Mouse (Mus musculus) limb, embryonic 14.5 days (tissue): ENCODE data around the gene Kcnh1. TPM values are rescaled to one million over a fixed set of nuclear protein-coding genes. Genes with fewer than 3 reads are reported as not detected.

Experiments
- ATAC-seq: fragments of 200-750 bp; cut with Nextera tagmentation; 2 replicates; pipeline ENCODE4 v1.8.0; 2017; ENCODE audit warnings: low read depth, moderate number of reproducible peaks, moderate TSS enrichment; ENCODE audit not compliant: low FRiP score
- DNase-seq: peaks from one replicate; pipeline ENCODE4 v3.0.0-alpha.2; 2015; ENCODE audit warnings: low spot score
- H3K27ac ChIP-seq: fragments of 300-500 bp; sonication (generic); replicated peaks from 2 replicates; pipeline ENCODE4 v1.5.1; 2014; ENCODE audit warnings: low read depth, mild to moderate bottlenecking, low read length, moderate library complexity, mixed read lengths
- H3K27me3 ChIP-seq: fragments of 300-500 bp; sonication (generic); 2 replicates; pipeline ENCODE4 v1.6.1; 2014; ENCODE audit warnings: low read length, mixed read lengths; ENCODE audit not compliant: control insufficient read depth, insufficient read depth
- H3K36me3 ChIP-seq: fragments of 300-500 bp; sonication (generic); 2 replicates; pipeline ENCODE4 v1.6.1; 2014; ENCODE audit warnings: mild to moderate bottlenecking, low read length, moderate library complexity, mixed read lengths; ENCODE audit not compliant: control insufficient read depth, insufficient read depth
- H3K4me1 ChIP-seq: fragments of 300-500 bp; sonication (generic); 2 replicates; pipeline ENCODE4 v1.6.1; 2014; ENCODE audit warnings: antibody characterized with exemption, low read length, mixed read lengths; ENCODE audit not compliant: control insufficient read depth, insufficient read depth
- H3K4me2 ChIP-seq: fragments of 300-500 bp; sonication (generic); replicated peaks from 2 replicates; pipeline ENCODE4 v1.6.1; 2014; ENCODE audit warnings: low read depth, mild to moderate bottlenecking, low read length, moderate library complexity; ENCODE audit not compliant: severe bottlenecking
- H3K4me3 ChIP-seq: fragments of 300-500 bp; sonication (generic); replicated peaks from 2 replicates; pipeline ENCODE4 v1.5.1; 2014; ENCODE audit warnings: low read length
- H3K9ac ChIP-seq: fragments of 300-500 bp; sonication (generic); 2 replicates; pipeline ENCODE4 v1.6.1; 2014; ENCODE audit warnings: mild to moderate bottlenecking, low read depth, low read length, moderate library complexity; ENCODE audit not compliant: severe bottlenecking
- H3K9me3 ChIP-seq: fragments of 300-500 bp; sonication (generic); 2 replicates; pipeline ENCODE4 v1.6.1; 2016; ENCODE audit warnings: low read length; ENCODE audit not compliant: control insufficient read depth
- POLR2A ChIP-seq: fragments of 200-500 bp; IDR thresholded peaks from 2 replicates; pipeline ENCODE4 v1.8.0; 2012; ENCODE audit warnings: inconsistent platforms, mild to moderate bottlenecking, moderate library complexity, borderline replicate concordance; ENCODE audit not compliant: insufficient read depth, insufficient read length; ENCODE audit errors: extremely low read depth
- WGBS: fragments of 180-500 bp; shearing (Covaris S2); extraction: QIAGEN DNeasy Blood & Tissue Kit; methylation state at CpG from one replicate; pipeline ENCODE4 v1.1.7; 2014; 5-methylcytosine and 5-hydroxymethylcytosine counted together
- polyA plus RNA-seq, 2 experiments: library from polyadenylated mRNA; depleted of rRNA in 1 of 2; stranded (reverse) in 1 of 2; unstranded in 1 of 2; fragments of >200 nt; fragmentation: Nextera tagmentation in 1 of 2; extraction: Ambion mirVana in 1 of 2; gene quantifications; 2 replicates each; pipeline versions ENCODE4 v1.2.1 to v1.2.3; 2012 to 2014

The Kcnh1 gene
- polyA plus RNA-seq, 2 experiments = 0.30 to 0.63 TPM

DNA sequence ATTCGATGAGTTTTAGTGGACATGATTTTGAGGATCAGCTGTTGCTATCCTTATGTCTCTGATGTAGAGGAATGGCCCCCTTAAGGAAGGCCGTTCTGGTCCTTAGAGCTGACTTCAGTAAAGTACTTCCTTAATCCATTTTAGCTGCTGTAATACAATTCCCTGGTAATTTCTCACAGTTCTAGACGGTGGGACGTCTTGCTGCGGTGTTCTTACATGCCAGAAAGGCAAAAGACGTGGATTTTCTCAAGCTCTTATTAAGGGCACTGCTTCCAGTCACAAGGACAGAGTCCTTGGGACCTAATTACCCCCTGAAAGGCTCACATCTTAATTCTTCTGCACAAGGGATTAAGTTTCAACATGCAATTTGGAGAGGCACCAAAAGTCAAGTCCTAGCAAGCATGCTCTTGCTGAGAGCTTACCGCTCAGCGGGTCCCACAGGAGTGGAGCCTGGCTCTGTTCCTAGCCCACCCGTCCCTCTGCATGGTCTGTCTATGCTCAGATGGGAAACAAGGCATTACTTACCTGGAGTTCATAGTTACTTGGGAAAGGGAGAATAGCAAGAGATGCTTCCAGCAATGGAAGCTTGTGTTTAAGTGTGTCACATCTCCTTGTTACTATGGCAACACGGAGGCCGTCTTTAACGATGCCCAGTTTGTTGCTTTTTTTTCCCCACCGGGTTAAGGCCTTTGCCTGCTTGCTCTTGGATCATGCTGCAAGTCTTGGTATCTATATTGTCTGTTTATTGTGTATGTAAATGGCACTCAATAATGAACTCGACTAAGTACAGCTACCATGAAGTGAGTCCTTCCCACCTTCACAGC is 209.3 kb downstream of the Kcnh1 start:
- no peaks in the 10 kb centered on the region for H3K27me3 ChIP-seq
- no peak for ATAC-seq
- WGBS = 51% methylated on average over 14 of the region's 14 CpGs
- TF ChIP-seq POLR2A = no peak
- DNase-seq = peak; percentile 26
- H3K4me2 ChIP-seq = no peak overlapping the region
- no peak overlapping the region for H3K27ac ChIP-seq
- H3K9me3 ChIP-seq = no peaks in the 10 kb centered on the region
- no peaks in the 10 kb centered on the region for H3K4me1 ChIP-seq
- no peak overlapping the region for H3K9ac ChIP-seq
- no peak overlapping the region for H3K4me3 ChIP-seq
- no peaks in the 10 kb centered on the region for H3K36me3 ChIP-seq

DNA sequence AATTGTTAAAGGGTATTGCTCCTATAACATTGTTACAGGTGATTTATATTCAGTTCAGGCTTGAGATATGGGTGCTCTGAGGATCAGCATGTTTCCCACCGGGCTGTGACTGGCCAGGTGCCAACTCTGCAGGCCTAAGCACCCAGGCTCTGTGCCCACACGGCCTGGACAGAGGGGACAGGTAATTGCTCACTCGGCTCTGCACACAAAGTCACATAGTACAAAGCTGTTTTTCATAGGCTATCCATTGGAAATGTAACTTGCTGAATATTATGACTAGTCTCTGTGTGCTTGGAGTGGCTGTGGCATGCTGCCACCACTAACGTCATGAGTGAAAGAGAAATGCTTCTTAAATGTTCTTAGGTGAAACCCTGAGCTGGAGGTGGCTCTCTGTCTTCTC is 210.4 kb downstream of the Kcnh1 start:
- ATAC-seq (no peak), DNase-seq (peak; percentile 21)
- Histone ChIP-seq H3K36me3 (no peaks in the 10 kb centered on the region), H3K27me3 (no peaks in the 10 kb centered on the region), H3K9ac (no peak overlapping the region), H3K4me2 (no peak overlapping the region), H3K27ac (no peak overlapping the region), H3K9me3 (no peaks in the 10 kb centered on the region), H3K4me1 (no peaks in the 10 kb centered on the region), H3K4me3 (no peak overlapping the region)
- 47% methylated on average over 4 of the region's 4 CpGs for WGBS
- no peak for TF ChIP-seq POLR2A

GRCm38 (mm10) chr1:192402911-192403704 is 212.5 kb downstream of the Kcnh1 start:
- WGBS = 84% methylated on average over 8 of the region's 8 CpGs
- ATAC-seq = no peak
- DNase-seq = no peak
- Histone ChIP-seq H3K27me3 (no peaks in the 10 kb centered on the region), H3K9ac (no peak overlapping the region), H3K9me3 (no peaks in the 10 kb centered on the region), H3K4me2 (no peak overlapping the region), H3K4me1 (no peaks in the 10 kb centered on the region), H3K27ac (no peak overlapping the region), H3K36me3 (no peaks in the 10 kb centered on the region), H3K4me3 (no peak overlapping the region)
- no peak for TF ChIP-seq POLR2A

DNA sequence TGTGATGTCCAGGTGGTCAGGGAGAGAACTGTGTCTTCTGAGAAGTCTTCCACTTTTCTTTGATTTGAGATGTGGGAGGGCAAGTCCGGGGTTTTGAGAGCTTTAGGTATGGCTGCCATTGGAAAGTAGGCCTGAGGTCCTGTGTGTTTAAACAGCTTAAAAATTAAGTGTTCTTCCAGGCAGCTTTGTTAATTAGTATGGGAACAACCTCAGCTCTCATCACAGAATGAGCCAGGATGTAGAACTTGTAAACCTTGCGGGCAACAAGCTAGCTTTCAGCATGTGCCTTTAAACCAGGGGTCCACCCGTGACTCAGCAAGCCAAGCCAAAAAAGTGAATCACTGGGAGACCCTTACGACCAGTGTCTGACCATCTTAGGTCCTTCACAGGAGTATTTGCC is 214.6 kb downstream of the Kcnh1 start:
- no peaks in the 10 kb centered on the region for H3K27me3 ChIP-seq
- no peaks in the 10 kb centered on the region for H3K36me3 ChIP-seq
- ATAC-seq (no peak), DNase-seq (no peak)
- H3K9me3 ChIP-seq = no peaks in the 10 kb centered on the region
- H3K4me1 ChIP-seq = no peaks in the 10 kb centered on the region
- no peak overlapping the region for H3K4me3 ChIP-seq
- 68% methylated on average over 4 of the region's 4 CpGs for WGBS
- no peak for TF ChIP-seq POLR2A
- H3K27ac ChIP-seq = no peak overlapping the region
- H3K4me2 ChIP-seq = no peak overlapping the region
- H3K9ac ChIP-seq = no peak overlapping the region

DNA sequence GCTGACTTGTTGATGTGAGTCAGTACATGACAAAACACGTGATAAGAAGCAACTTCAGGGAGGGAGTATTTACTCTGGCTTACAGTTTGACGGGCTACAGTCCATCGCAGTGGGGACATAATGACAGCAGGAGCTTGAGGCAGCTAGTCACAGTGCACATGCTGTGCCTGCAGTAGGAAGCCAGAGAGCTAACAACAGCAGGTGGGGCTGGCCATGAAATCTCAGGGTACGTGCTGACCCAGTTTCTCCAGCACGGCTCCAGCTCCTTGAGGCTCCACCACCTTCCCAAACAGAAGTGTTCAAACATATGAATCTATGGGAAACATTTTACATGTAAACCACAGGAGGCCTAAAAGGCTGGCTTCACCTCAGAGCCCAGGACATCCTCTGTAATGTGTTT is 216.0 kb downstream of the Kcnh1 start:
- Histone ChIP-seq H3K9me3 (no peaks in the 10 kb centered on the region), H3K27ac (no peak overlapping the region), H3K4me2 (no peak overlapping the region), H3K4me3 (no peak overlapping the region), H3K36me3 (no peaks in the 10 kb centered on the region), H3K4me1 (no peaks in the 10 kb centered on the region), H3K9ac (no peak overlapping the region), H3K27me3 (no peaks in the 10 kb centered on the region)
- no peak for TF ChIP-seq POLR2A
- DNase-seq (no peak), ATAC-seq (no peak)
- 88% methylated on average over 5 of the region's 5 CpGs for WGBS
